Mouse (Mus musculus): ENCODE measurements around the gene 5430402E10Rik.
"Not testable (repeated sequence)": the region's sequence is repeated elsewhere in the genome, so short reads cannot be mapped to it uniquely, and the experiment has no call there.

DNA sequence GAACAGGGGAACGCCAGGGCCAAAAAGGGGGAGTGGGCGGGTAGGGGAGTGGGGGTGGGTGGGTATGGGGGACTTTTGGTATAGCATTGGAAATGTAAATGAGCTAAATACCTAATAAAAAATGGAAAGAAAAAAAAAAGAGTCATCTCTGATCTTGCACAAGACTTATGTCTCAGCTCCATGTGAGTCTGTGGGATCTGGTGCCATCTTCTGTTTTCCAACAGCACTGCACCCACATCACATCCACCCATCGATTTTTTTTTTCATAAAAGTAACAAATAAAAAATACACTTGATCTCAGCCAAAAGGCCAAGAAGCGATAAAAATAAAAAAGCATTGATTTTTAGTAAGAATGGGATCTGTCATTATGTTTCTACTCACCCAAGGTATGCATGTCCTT, 44.8 kb downstream of the 5430402E10Rik start:
- TF ChIP-seq CTCF (IDR thresholded peaks at IDR 0.05; ENCODE audit: borderline replicate concordance, extremely low read depth, insufficient read depth, insufficient read length); POLR2A (IDR thresholded peaks at IDR 0.05; ENCODE audit: borderline replicate concordance, extremely low read depth, insufficient read depth, insufficient read length, poor library complexity, severe bottlenecking): not testable (repeated sequence)
